Mouse (Mus musculus) ES-E14 (cell line): ENCODE data around the gene Ipo9. TPM values are rescaled to one million over a fixed set of nuclear protein-coding genes. Genes with fewer than 3 reads are reported as not detected.

Source experiments
- DNase-seq: peaks from one replicate; pipeline ENCODE4 v3.0.0-alpha.2; 2013; ENCODE audit warnings: low read depth, low spot score
- H3K27ac ChIP-seq: 2 replicates; pipeline ENCODE4 v1.5.1; 2012; ENCODE audit warnings: low read depth, mild to moderate bottlenecking, low read length, moderate library complexity, mixed read lengths; ENCODE audit not compliant: poor library complexity, insufficient read depth, severe bottlenecking
- H3K36me3 ChIP-seq: 2 replicates; pipeline ENCODE4 v1.6.1; 2012; ENCODE audit warnings: mild to moderate bottlenecking, low read length, moderate library complexity, mixed read lengths; ENCODE audit not compliant: control insufficient read depth, poor library complexity, insufficient read depth, severe bottlenecking
- H3K4me1 ChIP-seq, 2 experiments: fragments of 150-350 bp in 1 of 2; sonication (generic) in 1 of 2; 2 replicates each; pipeline ENCODE4 v1.6.1; 2012; ENCODE audit warnings: low read length in 2 of 2, mild to moderate bottlenecking in 1 of 2, mixed read lengths in 1 of 2; ENCODE audit not compliant: control insufficient read depth in 2 of 2, insufficient read depth in 2 of 2, poor library complexity in 1 of 2
- H3K4me3 ChIP-seq, 2 experiments: fragments of 150-350 bp in 1 of 2; sonication (generic) in 1 of 2; 2 replicates each; pipeline ENCODE4 v1.5.1; 2012; ENCODE audit warnings: low read length in 2 of 2, low read depth in 1 of 2, mild to moderate bottlenecking in 1 of 2, mixed read lengths in 1 of 2; ENCODE audit not compliant: insufficient read depth in 1 of 2, poor library complexity in 1 of 2, severe bottlenecking in 1 of 2
- H3K9ac ChIP-seq: 2 replicates; pipeline ENCODE4 v1.6.1; 2012; ENCODE audit warnings: low read depth, mild to moderate bottlenecking, low read length, mixed read lengths; ENCODE audit not compliant: poor library complexity, insufficient read depth, severe bottlenecking
- H3K9me3 ChIP-seq: fragments of 150-350 bp; sonication (generic); 2 replicates; pipeline ENCODE4 v1.6.1; 2012; ENCODE audit warnings: low read depth, mild to moderate bottlenecking, low read length; ENCODE audit not compliant: control insufficient read depth, insufficient read depth
- CHD2 ChIP-seq: IDR thresholded peaks from 2 replicates; pipeline ENCODE4 v1.6.1; 2014; ENCODE audit warnings: mild to moderate bottlenecking, low read depth, low read length, inconsistent platforms
- HCFC1 ChIP-seq: IDR thresholded peaks from 2 replicates; pipeline ENCODE4 v1.6.1; 2012; ENCODE audit warnings: low read length, inconsistent platforms, borderline replicate concordance; ENCODE audit not compliant: insufficient read depth
- MAFK ChIP-seq: IDR thresholded peaks from 2 replicates; pipeline ENCODE4 v1.6.1; 2014; ENCODE audit warnings: mild to moderate bottlenecking, low read depth, low read length, inconsistent platforms; ENCODE audit not compliant: insufficient read depth
- ZC3H11A ChIP-seq: IDR thresholded peaks from 2 replicates; pipeline ENCODE4 v1.6.1; 2012; ENCODE audit warnings: low read depth, mild to moderate bottlenecking, inconsistent platforms, low read length, borderline replicate concordance
- ZNF384 ChIP-seq: IDR thresholded peaks from 2 replicates; pipeline ENCODE4 v1.6.1; 2012; ENCODE audit warnings: low read depth, low read length, inconsistent platforms
- in situ Hi-C, 2 experiments: fragments of 600-800 bp; cut with MboI; formaldehyde crosslinking; loops; one replicate each; pipeline ENCODE4 v1.15.1; 2025; ENCODE audit warnings: low sequenced_read_pairs in 2 of 2, inconsistent platforms in 1 of 2; ENCODE audit not compliant: unreplicated experiment in 2 of 2
- total RNA-seq: library from RNA; depleted of rRNA; stranded (reverse); fragments of 300-350 nt; gene quantifications from 2 replicates; pipeline ENCODE4 v1.2.3, GENCODE M21; 2012

Gene Ipo9
- total RNA-seq, 1 experiment: 71.1 TPM

GRCm38 (mm10) chr1:135410967-135411366, 19.3 kb downstream of the Ipo9 start:
- peaks cover 30% of the 10 kb centered on the region for H3K36me3 ChIP-seq
- H3K27ac ChIP-seq: no peak overlapping the region
- H3K9me3 ChIP-seq: no peaks in the 10 kb centered on the region
- no peak for DNase-seq
- TF ChIP-seq MAFK: no peak
- no peak for TF ChIP-seq ZNF384
- TF ChIP-seq CHD2: no peak
- H3K4me1 ChIP-seq: no peaks in the 10 kb centered on the region
- no peak overlapping the region for H3K4me3 ChIP-seq
- in situ Hi-C loops: no loop called here
- no peak overlapping the region for H3K9ac ChIP-seq

GRCm38 (mm10) chr1:135408973-135409372, 21.3 kb downstream of the Ipo9 start:
- H3K9me3 ChIP-seq: no peaks in the 10 kb centered on the region
- H3K4me1 ChIP-seq: no peaks in the 10 kb centered on the region
- H3K9ac ChIP-seq: no peak overlapping the region
- no peak overlapping the region for H3K27ac ChIP-seq
- peak; percentile 91 for TF ChIP-seq ZNF384
- no peak for TF ChIP-seq CHD2
- no peak overlapping the region for H3K4me3 ChIP-seq
- no peak for DNase-seq
- in situ Hi-C loops: no loop called here
- H3K36me3 ChIP-seq: peaks cover 28% of the 10 kb centered on the region

GRCm38 (mm10) chr1:135405356-135405755, 24.9 kb downstream of the Ipo9 start:
- TF ChIP-seq ZNF384 (no peak), HCFC1 (no peak), ZC3H11A (no peak), MAFK (no peak), CHD2 (no peak)
- Histone ChIP-seq H3K4me3 (no peak overlapping the region), H3K27ac (no peak overlapping the region), H3K4me1 (no peaks in the 10 kb centered on the region), H3K9ac (no peak overlapping the region), H3K36me3 (peaks cover 29% of the 10 kb centered on the region), H3K9me3 (no peaks in the 10 kb centered on the region)
- in situ Hi-C loops: no loop called here
- no peak for DNase-seq

GRCm38 (mm10) chr1:135401452-135402110, 28.7 kb downstream of the Ipo9 start:
- DNase-seq: no peak
- Histone ChIP-seq H3K27ac (no peak overlapping the region), H3K9ac (no peak overlapping the region), H3K4me1 (no peaks in the 10 kb centered on the region), H3K9me3 (no peaks in the 10 kb centered on the region), H3K4me3 (no peak overlapping the region), H3K36me3 (peaks cover 21% of the 10 kb centered on the region)
- in situ Hi-C loops: no loop called here
- TF ChIP-seq CHD2: no peak
- no peak for TF ChIP-seq ZC3H11A
- no peak for TF ChIP-seq HCFC1
- TF ChIP-seq MAFK: no peak
- TF ChIP-seq ZNF384: no peak

GRCm38 (mm10) chr1:135399466-135399865, 30.8 kb downstream of the Ipo9 start:
- no peak overlapping the region for H3K4me3 ChIP-seq
- H3K27ac ChIP-seq: no peak overlapping the region
- H3K4me1 ChIP-seq: no peaks in the 10 kb centered on the region
- no peaks in the 10 kb centered on the region for H3K9me3 ChIP-seq
- in situ Hi-C loops: no loop called here
- TF ChIP-seq ZNF384: no peak
- TF ChIP-seq ZC3H11A: no peak
- no peak for TF ChIP-seq MAFK
- TF ChIP-seq CHD2: no peak
- no peak for TF ChIP-seq HCFC1
- no peak for DNase-seq
- H3K36me3 ChIP-seq: peaks cover 21% of the 10 kb centered on the region
- no peak overlapping the region for H3K9ac ChIP-seq
